Mouse (Mus musculus): ENCODE measurements at regions not wholly inside any gene's neighbourhood (a gene's known extent, or its start where the extent isn't known, plus 50 kb on each side); places are given as distances from the start of the nearest gene placed in this dataset.
"Not testable (repeated sequence)": the region's sequence is repeated elsewhere in the genome, so short reads cannot be mapped to it uniquely, and the experiment has no call there.

DNA sequence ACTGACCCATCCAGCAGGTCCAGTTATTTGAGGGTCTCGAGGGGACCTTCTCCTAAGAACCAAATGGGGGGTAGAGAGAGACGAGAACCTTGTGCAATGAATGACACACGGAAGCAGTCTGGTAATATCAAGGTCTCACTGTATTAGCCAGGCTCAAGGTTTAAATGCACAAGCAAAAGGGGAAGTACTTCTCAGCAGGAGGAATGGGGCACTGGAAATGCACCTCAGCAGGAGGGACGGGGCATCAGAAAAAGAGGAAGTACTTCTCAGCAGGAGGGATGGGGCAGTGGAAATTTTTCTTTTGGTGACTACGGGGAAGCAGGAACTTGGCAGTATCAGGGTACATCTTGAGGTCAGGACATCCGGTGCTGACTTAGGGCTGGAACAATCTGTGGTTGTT, 74.9 kb upstream of the Vmn1r3 start:
- in situ Hi-C loops (cut with MboI, MseI), result not testable (repeated sequence)

DNA sequence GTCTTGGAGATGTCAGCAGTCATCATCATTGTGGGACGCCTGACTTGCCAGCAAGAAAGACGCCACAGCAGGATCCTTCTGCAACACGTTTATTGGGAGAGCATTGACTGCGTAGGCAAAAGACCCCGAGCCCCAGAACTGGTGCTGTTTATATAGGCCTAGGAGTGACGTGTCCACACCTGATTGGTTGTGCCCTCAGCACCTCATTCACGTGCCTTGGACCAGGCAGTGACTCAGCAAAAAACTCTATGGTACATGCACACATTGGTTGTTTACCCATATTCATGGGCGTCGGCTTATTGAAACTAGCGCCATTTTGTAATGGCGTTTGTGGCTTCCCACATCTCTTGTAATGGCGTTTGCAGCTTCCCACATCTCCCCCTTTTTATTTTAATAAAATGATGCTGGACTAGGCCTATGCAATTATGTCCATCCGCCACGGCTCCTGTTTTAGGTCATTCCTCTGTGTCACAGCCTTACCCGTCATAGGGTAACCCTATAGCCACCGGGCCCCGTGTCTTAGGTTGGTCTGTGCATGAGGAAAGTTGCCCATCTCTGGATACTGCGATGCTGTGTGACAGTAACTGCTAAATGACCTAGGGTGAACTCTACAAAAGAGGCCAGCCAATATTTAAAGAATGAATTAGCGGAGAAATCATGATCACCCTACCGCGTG, 67.6 kb upstream of the Vmn1r3 start:
- in situ Hi-C loops (cut with MboI, MseI), result not testable (repeated sequence)

DNA sequence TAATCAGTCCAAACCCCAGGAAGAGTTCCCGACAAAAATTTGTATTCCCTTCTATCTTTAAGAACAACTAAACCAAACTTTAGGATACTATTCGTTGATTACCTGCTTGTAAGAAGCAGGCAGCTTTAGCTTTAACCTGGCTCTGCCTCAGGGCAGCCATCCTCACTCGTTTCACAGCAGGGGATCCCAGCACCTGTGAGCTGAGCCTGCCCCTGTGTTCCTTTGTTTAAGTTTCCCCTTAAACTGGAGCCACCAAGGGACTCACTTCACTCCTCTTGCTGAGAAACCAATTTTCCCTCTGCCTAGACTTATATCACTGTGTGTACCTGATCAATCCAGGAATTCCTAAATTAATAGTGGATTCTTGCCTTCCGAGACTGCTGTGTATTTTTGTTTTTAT, 65.1 kb upstream of the Vmn1r3 start:
- in situ Hi-C loops (cut with MboI, MseI), result not testable (repeated sequence)

DNA sequence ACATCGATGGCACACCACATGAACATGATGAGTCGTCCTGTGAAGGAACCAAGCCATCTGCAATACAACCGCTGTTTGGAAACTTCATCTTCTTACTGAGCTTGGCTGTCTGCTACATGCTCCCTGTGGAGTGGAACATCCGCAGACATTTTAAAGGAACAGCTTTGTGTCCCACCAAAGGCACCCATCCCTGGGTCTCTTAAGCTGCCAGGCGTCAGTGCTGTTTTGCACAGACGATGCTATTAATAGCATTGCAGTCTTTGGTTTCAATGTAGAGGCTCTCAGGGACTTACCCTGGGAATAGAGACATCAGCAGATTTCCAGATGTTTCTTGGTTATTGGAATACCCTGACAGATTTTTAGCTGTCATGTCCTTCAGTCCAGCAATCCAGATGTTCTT, 56.9 kb upstream of the Vmn1r3 start:
- in situ Hi-C loops (cut with MboI, MseI), result not testable (repeated sequence)

DNA sequence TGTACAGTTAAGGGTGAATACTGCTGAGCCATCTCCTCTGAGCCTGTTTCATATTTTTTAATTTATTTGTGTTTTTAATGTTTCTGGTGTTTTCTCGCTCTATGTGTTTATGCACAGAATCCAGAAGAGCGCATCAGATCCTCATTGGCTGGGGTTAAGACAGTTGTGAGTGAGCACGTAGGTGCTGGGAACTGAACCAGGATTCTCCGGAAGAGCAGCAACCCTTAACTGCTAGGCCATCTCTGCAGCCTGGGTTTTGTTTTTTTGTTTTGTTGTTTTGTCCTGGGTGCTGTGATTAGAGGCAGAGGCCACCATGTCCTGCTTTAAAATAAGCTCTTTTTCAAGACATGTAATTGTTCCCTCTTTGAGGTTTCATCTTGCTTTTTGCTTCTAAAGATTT, 56.2 kb upstream of the Vmn1r3 start:
- in situ Hi-C loops (cut with MboI, MseI), result not testable (repeated sequence)

DNA sequence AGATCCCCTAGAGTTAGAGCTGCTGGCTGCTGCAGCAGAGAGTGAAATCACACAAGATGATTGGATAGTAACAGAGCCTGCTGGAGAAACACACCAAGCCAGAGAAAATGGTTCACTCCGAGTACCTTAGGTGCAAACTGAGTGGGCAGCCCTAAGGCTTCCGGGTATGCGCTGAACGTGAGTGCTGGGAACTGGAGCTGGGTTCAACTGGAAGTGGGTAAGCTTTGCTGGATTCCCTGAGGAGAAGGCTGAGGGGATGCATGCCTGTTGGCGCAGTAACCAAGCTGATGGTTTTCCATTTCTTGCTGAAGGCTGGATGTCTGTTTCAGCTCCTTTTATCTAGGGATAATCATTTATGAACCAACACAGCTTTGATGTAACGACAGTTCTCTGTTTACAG, 53.3 kb upstream of the Vmn1r3 start:
- in situ Hi-C loops (cut with MboI, MseI), result loop anchor here (10.0 kb wide), 1 partner anchor 176 kb away; no protein-coding TSS in a partner anchor

DNA sequence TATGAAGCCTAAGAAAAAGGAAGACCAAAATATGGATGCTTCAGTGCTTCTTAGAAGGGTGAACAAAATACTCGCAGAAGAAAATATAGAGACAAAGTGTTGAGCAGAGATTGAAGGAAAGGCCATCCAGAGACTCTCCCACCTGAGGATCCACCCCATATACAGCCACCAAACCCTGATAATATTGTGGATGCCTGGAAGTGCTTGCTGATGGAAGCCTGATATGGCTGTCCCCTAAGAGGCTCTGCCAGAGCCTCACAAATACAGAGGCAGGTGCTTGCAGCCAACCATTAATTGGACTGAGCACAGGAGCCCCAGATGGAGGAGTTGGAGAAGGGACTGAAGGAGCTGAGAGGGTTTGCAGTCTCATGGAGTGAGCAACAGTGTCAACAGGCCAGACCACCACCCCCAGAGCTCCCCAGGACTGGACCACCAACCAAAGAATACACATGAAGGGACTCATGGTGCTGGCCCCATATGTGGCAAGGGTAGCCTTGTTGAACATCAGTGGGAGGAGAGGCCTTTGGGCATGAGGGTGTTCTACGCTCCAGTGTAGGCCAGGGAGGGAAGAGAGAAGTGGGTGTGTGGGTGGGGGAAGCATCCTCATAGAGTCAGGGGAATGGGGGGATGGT, 51.1 kb upstream of the Vmn1r3 start:
- in situ Hi-C loops (cut with MboI, MseI), result loop anchor here (10.0 kb wide), 1 partner anchor 179 kb away; no protein-coding TSS in a partner anchor
